Mouse (Mus musculus) cerebellum, adult 9-10 months (tissue): ENCODE measurements around the gene Mtif3.

ENCODE experiments used
- DNase-seq: peaks from one replicate; pipeline ENCODE4 v3.0.0; 2022

Mtif3 gene

DNA sequence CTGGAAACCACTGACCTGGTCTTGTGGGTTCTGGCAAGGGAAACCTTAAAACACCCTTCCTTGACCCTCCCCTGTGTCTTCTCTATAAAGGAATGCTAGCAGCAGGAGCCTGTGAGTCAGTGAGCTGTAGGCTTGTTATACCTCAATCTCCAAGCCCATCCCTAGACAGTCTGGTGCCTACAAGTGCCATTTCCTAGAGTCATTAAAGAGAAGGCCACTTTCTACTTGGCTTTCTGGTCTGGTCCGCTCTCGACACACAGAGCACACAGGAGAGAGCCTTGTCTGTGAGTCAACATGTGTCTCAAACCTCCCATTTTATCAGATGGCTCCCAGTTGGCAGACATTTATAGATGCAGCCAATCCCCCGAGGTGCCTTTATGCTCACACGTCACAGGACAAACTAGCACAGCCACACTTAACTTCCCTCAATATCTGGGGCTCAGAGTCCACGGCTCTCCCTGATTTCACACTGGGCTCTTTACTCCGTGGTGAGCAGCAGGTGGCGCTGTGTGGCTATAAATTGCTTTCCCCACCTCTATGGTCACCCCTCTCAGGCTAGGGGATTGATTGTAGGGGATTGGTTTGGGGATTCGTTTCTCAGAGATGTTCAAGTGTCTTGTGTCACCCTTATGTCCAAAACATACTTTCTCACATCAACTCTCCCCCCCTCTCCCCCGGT lies 49.4 kb downstream of the Mtif3 start:
- no peak for DNase-seq

DNA sequence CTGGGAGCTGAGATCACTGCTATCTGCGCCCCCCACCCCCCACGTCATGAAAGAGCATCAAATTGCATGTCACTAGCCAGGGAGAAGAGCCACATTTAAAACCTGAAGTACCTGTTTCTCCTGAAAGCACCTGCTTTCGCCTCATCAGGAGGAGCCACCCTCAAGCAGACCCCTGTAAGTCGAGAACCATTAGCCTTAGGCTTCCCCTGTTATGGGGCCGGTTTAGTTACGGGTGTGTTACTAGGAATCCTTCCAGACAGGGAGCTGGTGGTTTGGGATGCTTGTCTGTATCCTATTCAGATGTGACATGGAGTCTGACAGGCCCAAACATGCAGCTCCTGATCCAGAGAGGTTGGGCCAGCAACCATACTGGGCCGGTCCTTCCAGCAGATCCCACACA lies 50.2 kb downstream of the Mtif3 start:
- DNase-seq, result no peak

DNA sequence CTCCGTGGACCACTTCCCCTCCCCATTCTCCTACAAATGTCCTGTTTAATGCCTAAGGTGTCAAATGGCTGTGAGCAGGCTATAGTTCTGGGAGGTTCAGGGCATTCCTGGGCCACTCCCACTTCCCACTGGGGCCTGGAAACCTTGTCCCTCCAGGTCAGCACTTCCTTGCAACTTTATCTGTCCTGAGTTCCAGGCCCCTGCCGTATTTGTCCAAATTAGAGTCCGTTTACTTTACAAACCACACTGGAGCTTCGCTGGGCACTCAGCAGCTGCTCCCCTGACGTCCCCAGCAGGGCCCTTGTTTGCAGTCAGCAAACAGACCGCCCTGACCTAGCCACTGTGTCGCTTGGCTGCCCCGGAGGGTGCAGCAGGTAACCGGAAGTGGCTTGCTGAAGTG lies 51.4 kb downstream of the Mtif3 start:
- no peak for DNase-seq

DNA sequence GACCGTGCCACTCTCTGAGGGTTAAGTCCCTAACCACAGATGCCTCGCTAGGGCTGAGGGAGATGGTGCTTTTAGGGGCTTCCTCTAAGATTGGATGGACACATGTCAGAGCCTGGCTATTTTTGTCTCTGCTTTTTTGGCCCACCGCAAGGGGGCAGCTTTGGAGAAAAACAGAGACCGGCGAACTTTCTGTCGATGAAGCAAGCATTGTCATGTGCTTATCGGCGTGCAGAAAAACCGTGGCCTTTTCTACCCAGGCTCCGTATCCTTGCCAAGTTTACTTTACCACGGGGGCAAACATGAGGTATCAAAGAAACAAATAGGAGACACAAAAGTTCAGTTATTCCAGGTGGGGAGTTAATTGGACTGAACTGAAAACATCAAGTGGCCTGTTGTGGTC lies 55.0 kb downstream of the Mtif3 start:
- DNase-seq, result no peak

DNA sequence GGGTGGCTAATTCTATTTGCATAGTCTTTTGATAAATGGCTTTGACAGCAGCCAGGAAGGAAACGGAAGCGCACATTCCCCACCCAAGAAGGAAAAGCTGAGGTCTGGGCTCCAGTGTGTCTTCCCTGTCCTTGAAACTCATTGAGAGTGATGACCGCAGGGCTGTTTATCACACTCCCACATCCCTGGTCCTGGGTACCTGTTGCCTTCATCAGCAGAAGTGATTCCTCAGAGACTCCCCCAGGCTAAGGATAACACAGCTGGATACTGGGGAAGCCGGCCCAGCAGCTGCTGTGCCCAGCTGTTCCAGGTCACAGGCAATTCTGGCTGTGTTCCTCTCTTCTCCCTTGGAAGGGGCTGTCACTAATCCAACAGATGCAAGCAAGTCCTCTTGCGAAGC lies 56.1 kb downstream of the Mtif3 start:
- no peak for DNase-seq

DNA sequence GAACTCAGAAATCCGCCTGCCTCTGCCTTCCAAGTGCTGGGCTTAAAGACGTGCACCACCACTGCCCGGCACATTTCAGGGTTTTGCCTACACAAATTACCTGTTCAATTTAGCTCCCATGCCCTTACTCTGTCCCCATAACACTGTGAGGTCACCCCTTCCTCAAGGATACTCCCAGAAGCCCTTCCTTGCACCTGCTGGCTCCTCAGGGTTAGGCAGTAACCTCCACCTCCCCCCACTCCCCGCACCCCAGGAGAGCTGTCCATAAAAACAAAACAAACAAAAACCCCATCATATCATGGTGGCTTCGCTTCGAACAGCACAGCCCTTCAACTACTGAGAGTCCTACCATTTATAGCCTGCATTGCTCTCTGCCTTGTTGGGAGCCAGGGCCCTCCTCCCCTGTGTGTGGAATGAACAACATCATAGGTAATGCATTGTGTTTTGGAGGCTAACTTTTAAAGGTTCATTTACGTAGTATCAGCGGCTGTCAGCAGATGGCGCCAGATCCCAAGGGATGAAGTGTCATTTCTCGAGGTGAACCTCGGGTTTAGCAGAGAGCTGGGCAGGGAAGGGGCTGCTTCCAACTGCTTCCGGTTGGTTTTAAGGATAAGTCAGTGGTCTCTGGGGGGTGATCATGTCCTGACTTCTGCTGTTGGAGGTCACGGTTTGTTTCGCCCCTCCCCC lies 58.0 kb downstream of the Mtif3 start:
- DNase-seq, result peak; percentile 55

DNA sequence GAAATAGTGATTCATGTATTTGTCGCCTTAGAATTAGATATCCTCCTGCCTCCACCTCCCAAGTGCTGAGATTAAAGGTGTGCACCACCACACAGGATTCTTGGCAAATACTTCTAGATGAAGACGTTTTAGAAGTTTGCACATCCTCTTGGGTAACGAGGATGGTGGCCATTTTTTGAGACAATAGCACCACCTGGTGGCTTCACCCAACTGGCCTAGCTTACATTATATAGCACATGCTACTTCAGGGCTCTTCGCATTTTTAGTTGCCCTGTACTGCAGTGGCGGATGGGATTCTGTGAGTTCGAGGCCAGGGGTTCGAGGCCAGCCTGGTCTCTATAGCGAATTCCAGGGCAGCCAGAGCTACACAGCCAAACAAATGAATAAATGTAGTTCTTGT lies 59.2 kb downstream of the Mtif3 start:
- DNase-seq, result peak; percentile 74
